Comparison of ENCODE assay signal across 8 mouse cellular contexts in the genomic region with DNA sequence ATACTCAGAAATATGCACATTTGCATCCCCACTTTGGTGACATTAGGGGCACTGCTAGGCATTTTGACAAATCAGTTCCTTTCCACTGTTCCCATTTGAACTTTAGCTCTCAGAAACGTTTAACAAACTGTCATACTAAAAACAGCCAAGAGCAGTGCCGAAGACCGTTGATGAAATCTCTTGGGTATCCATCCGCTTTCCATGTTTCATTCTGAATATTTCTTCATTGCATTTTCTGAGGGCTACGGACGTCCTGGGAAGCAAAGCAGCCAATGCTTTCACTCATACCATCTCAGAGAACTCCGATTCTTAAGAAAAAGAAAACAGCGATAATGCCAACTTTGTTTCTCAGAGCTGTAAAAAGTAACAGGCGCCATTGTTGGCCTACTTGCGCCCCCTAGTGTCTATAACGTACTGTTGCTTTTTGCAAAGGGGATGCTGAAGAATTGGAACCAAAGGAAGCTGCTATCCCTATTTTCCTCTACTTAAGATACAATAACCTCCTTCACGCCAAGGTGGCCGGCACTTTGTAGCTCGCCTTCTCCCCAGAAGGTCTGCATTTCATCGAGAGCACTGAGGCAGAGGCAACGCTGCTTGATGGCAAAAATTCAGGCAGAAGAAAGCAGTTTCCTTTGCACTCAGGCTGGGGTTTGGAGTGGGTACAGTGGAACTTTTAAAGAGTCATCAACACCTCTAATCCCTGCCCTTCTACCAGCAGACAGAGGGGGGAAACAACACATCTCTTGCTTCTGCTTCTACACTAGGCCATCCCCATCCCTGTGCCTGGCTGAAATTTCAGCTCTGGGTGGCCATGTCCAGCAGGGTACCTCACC.
A peak's percentile ranks its signal among the peaks of the same experiment; 100 is the strongest.
DNase-seq lines count a peak whose midpoint lies in the region; TF ChIP-seq lines count a peak whose summit lies in the region.

No protein-coding gene starts in this region.

- no peak overlapping the region for H3K4me3 ChIP-seq in thymus, adult 2 months (ENCODE audit: control insufficient read depth, insufficient read depth, low read length)
- peak overlapping the region; percentile 40 for H3K4me3 ChIP-seq in left cerebral cortex, adult 2 months

- H3K27ac ChIP-seq in thymus, adult 2 months (ENCODE audit: control insufficient read depth, insufficient read depth, low read length): no peak overlapping the region
- H3K27ac ChIP-seq in left cerebral cortex, adult 2 months: no peak overlapping the region

- 23% methylated on average over 16 of the region's 16 CpGs for WGBS in thymus, adult 2 months

- no peak for TF ChIP-seq CTCF in thymus, adult 2 months (IDR thresholded peaks at IDR 0.05; ENCODE audit: borderline replicate concordance, control insufficient read depth, extremely low read depth, insufficient read depth, low read length, poor library complexity)
- TF ChIP-seq CTCF in left cerebral cortex, adult 2 months (IDR thresholded peaks at IDR 0.05): peak; percentile 96

- H3K36me3 ChIP-seq in thymus, adult 2 months (ENCODE audit: control insufficient read depth, insufficient read depth, low read length): no peaks in the 10 kb centered on the region

- no peaks in the 10 kb centered on the region for H3K4me1 ChIP-seq in thymus, adult 2 months (replicated peaks; ENCODE audit: control insufficient read depth, insufficient read depth, low read length)

- DNase-seq in thymus, adult 2 months: peak; percentile 33
- no peak for DNase-seq in thymus, adult 18-20 months
- peak; percentile 93 for DNase-seq in embryo, embryonic 10.5 days (ENCODE audit: low spot score)
- peak; percentile 60 for DNase-seq in gastrocnemius, postnatal 10 days
- peak; percentile 56 for DNase-seq in induced T-regulatory cell, adult 2 months (ENCODE audit: low read depth)
- peak; percentile 55 to 56 for DNase-seq in left cerebral cortex, adult 2 months (ENCODE audit: extremely low spot score in 1 of 2, low spot score in 2 of 2)
- DNase-seq in lung, postnatal 36 days: peak; percentile 78
- DNase-seq in right cerebral cortex, adult 2 months (ENCODE audit: low spot score in 2 of 2): peak; percentile 74 to 80

- intact Hi-C loops in left cerebral cortex, adult 2 months (cut with DNase I): loop anchor here (2.0 to 10.0 kb wide), 3 partner anchors 734 to 1906 kb away; no protein-coding TSS in a partner anchor

- no peaks in the 10 kb centered on the region for H3K27me3 ChIP-seq in thymus, adult 2 months (ENCODE audit: control insufficient read depth, insufficient read depth, low read length)

- TF ChIP-seq POLR2A in thymus, adult 2 months (IDR thresholded peaks at IDR 0.05; ENCODE audit: control insufficient read depth, extremely low read depth, insufficient read depth, low read length, poor library complexity): no peak

Comparison
In these comparisons a context has a peak if more than half of its experiments do, and no peak if none do; other contexts are left out.
1. DNase-seq: peak in thymus, adult 2 months (single experiment), embryo, embryonic 10.5 days (single experiment), gastrocnemius, postnatal 10 days (single experiment), induced T-regulatory cell, adult 2 months (single experiment), left cerebral cortex, adult 2 months (2 of 2), lung, postnatal 36 days (single experiment) and right cerebral cortex, adult 2 months (2 of 2); none in thymus, adult 18-20 months (0 of 2).